Mouse (Mus musculus): Measurements from ENCODE around the gene Gipc2. TPM values are rescaled to one million over a fixed set of nuclear protein-coding genes. Genes with fewer than 3 reads are reported as not detected.

Gene Gipc2
- polyA plus RNA-seq, 1 experiment from 2014 or later = 1.5 TPM

Other genes with a start within 250 kb of the Gipc2 start
- gene Dnajb4, start 44.1 kb upstream of the Gipc2 start, polyA plus RNA-seq (2014; fragmentation: Nextera tagmentation; extraction: Ambion mirVana) = 26.6 and 29.0 TPM in 2 replicates
- 452 and 457 TPM in 2 replicates for gene Fubp1, start 44.2 kb upstream of the Gipc2 start, polyA plus RNA-seq (2014; fragmentation: Nextera tagmentation; extraction: Ambion mirVana)
- 2.6 and 4.2 TPM in 2 replicates for gene Nexn, start 100.1 kb upstream of the Gipc2 start, polyA plus RNA-seq (2014; fragmentation: Nextera tagmentation; extraction: Ambion mirVana)
- 19.3 and 21.8 TPM in 2 replicates for gene Miga1, start 174.2 kb upstream of the Gipc2 start, polyA plus RNA-seq (2014; fragmentation: Nextera tagmentation; extraction: Ambion mirVana)
- gene Usp33, start 180.2 kb upstream of the Gipc2 start, polyA plus RNA-seq (2014; fragmentation: Nextera tagmentation; extraction: Ambion mirVana) = 65.6 and 73.2 TPM in 2 replicates
- 62.2 and 63.1 TPM in 2 replicates for gene Zzz3, start 229.2 kb upstream of the Gipc2 start, polyA plus RNA-seq (2014; fragmentation: Nextera tagmentation; extraction: Ambion mirVana)